Mouse (Mus musculus): Measurements from ENCODE around the gene Kdm5a.

DNA sequence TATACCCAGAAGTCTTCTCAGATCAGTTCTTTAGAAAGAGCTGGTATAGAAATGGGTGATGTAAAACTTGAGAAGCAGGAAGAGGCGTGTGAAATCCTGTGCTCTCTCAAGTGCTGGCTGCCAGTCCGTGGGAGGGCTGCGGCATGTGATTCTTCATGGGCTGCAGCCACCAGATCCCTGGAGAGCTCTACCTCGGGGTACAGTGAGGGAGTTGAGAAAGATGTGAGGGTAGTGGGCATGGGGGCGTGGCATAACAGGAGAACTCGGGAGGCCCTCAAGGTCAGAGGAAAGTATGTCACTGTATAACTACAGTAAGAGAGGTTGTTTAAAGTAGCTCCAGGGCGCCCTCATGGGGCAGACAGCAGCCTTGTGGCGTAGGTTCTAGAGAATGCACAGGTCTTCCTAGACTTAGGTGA is 119.3 kb downstream of the Kdm5a start:
- no peak for TF ChIP-seq CTCF (IDR thresholded peaks at IDR 0.05; ENCODE audit: low read depth, low read length)
- no peak for TF ChIP-seq TAL1 (conservative IDR thresholded peaks at IDR 0.05; ENCODE audit: low read depth, low read length)

Measured in G1E (cell line).